Mouse (Mus musculus): ENCODE measurements around the gene Ttc7b. TPM values are rescaled to one million over a fixed set of nuclear protein-coding genes. Genes with fewer than 3 reads are reported as not detected.

The Ttc7b gene
- polyA plus RNA-seq, 1 experiment from 2014 or later, result 16.1 TPM

- Histone ChIP-seq H3K27ac (ENCODE audit: low read depth, low read length) (no peak overlapping the region), H3K9ac (ENCODE audit: low read length) (no peak overlapping the region), H3K4me2 (ENCODE audit: low read depth) (no peak overlapping the region), H3K4me1 (ENCODE audit: control insufficient read depth, insufficient read depth, low read length) (peaks cover 18% of the 10 kb centered on the region), H3K27me3 (ENCODE audit: control insufficient read depth, insufficient read depth, low read length) (no peaks in the 10 kb centered on the region), H3K9me3 (ENCODE audit: control insufficient read depth, low read length) (no peaks in the 10 kb centered on the region), H3K4me3 (ENCODE audit: low read depth, low read length) (no peak overlapping the region), H3K36me3 (ENCODE audit: control insufficient read depth, insufficient read depth, low read length) (no peaks in the 10 kb centered on the region)
- 53% methylated on average over 6 of the region's 6 CpGs for WGBS
- ATAC-seq (ENCODE audit: insufficient read depth, low FRiP score, low TSS enrichment) (no peak), DNase-seq (ENCODE audit: low spot score) (no peak)
These were observed 209.9 kb downstream of the Ttc7b start for GRCm38 (mm10) chr12:100310471-100311392.

DNA sequence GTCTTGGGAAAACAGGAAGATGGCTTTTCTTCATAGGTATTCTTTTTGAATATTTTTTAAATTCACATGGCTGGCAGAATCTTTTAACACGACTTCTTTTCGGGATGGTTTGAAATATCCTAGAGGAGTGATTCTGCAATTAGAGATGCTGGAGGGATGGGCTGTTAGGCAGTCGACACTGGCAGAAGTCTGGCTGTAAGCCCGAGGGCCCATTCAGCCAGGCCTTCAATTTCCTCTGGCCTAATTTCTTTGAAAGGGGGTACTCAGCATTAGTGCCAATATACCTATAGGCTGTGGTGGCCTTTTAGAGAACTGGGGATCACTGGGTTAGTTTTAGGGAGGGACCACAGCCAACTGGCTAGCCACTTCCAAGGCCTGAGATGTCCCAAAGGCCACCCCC is 211.4 kb downstream of the Ttc7b start:
- Histone ChIP-seq H3K36me3 (ENCODE audit: control insufficient read depth, insufficient read depth, low read length) (no peaks in the 10 kb centered on the region), H3K4me1 (ENCODE audit: control insufficient read depth, insufficient read depth, low read length) (peaks cover 14% of the 10 kb centered on the region), H3K4me2 (ENCODE audit: low read depth) (no peak overlapping the region), H3K27ac (ENCODE audit: low read depth, low read length) (no peak overlapping the region), H3K9ac (ENCODE audit: low read length) (no peak overlapping the region), H3K4me3 (ENCODE audit: low read depth, low read length) (no peak overlapping the region), H3K27me3 (ENCODE audit: control insufficient read depth, insufficient read depth, low read length) (no peaks in the 10 kb centered on the region), H3K9me3 (ENCODE audit: control insufficient read depth, low read length) (no peaks in the 10 kb centered on the region)
- no peak for ATAC-seq (ENCODE audit: insufficient read depth, low FRiP score, low TSS enrichment)
- DNase-seq (ENCODE audit: low spot score), result no peak
- 27% methylated on average over 4 of the region's 4 CpGs for WGBS

DNA sequence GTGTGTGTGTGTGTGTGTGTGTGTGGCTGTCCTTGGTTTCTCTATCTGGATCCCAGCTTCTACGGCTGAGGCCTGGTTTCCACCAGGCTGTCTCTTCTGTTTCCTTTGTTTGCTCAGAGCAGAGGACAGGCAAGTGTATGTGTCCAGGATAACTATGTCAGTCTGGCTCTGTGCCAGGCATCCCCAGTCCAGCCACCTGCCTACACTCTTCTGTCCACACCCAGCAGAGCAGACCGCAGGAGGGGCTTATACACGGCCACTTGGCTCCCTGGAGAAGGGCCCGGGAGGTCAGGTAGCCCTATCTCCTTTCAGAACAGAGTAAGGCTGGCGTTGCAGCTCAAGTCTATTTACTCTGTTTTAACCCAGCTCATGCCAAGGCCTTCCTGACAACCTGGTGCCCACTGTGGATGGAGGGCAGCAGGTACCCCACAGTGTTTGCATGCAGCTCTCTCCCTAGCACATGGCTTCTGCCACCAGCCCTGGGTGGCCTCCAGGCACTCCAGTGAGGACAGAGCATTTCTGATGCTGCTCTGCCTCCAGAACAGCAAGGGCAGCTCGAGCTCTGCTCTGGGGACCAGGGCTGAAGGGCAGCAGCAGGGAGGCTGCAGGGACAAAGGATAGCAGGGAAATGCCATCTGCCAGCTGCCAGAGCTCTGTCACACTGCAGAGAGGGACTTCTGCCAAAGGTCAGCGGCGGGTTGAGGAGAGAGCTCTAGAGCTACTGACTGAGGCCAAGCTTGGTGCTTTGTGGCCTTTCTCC is 212.9 kb downstream of the Ttc7b start:
- ATAC-seq (ENCODE audit: insufficient read depth, low FRiP score, low TSS enrichment) (peak; percentile 58; the same call in 1 of the 2 replicates), DNase-seq (ENCODE audit: low spot score) (peak; percentile 46)
- no peak overlapping the region for H3K4me2 ChIP-seq (ENCODE audit: low read depth)
- no peaks in the 10 kb centered on the region for H3K27me3 ChIP-seq (ENCODE audit: control insufficient read depth, insufficient read depth, low read length)
- no peak overlapping the region for H3K4me3 ChIP-seq (ENCODE audit: low read depth, low read length)
- H3K27ac ChIP-seq (ENCODE audit: low read depth, low read length), result peak overlapping the region; percentile 64
- 0 out of 2 replicates have a peak overlapping the region, but pooled peaks have one; percentile 10 for H3K9ac ChIP-seq (ENCODE audit: low read length)
- H3K36me3 ChIP-seq (ENCODE audit: control insufficient read depth, insufficient read depth, low read length), result no peaks in the 10 kb centered on the region
- 63% methylated on average over 8 of the region's 8 CpGs for WGBS
- no peaks in the 10 kb centered on the region for H3K9me3 ChIP-seq (ENCODE audit: control insufficient read depth, low read length)
- peaks cover 6% of the 10 kb centered on the region for H3K4me1 ChIP-seq (ENCODE audit: control insufficient read depth, insufficient read depth, low read length)

DNA sequence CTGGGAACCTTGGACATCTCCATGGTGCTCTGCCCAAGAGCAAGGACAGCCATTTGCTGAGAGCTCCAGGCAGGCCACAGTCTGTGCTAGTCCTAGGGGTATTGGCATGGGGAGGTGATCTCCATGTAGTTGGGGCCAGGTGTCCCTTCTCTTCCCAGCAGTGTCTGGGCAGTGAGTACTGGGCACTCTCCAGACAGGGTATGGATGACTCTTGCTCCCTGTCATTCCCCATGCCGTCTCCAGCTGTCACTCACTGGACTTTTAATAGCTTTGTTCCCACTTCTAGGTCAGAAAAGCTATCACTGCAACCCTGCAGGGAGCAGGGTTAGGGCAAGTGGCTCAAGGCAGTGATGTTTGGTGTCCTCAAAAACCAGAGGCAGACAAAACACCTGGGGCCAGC is 214.3 kb downstream of the Ttc7b start:
- ATAC-seq (ENCODE audit: insufficient read depth, low FRiP score, low TSS enrichment), result no peak
- Histone ChIP-seq H3K9me3 (ENCODE audit: control insufficient read depth, low read length) (no peaks in the 10 kb centered on the region), H3K4me3 (ENCODE audit: low read depth, low read length) (no peak overlapping the region), H3K36me3 (ENCODE audit: control insufficient read depth, insufficient read depth, low read length) (no peaks in the 10 kb centered on the region), H3K4me2 (ENCODE audit: low read depth) (no peak overlapping the region), H3K27me3 (ENCODE audit: control insufficient read depth, insufficient read depth, low read length) (no peaks in the 10 kb centered on the region), H3K27ac (ENCODE audit: low read depth, low read length) (no peak overlapping the region), H3K4me1 (ENCODE audit: control insufficient read depth, insufficient read depth, low read length) (peaks cover 6% of the 10 kb centered on the region), H3K9ac (ENCODE audit: low read length) (no peak overlapping the region)
- DNase-seq (ENCODE audit: low spot score), result no peak
- 55% methylated on average over 1 of the region's 1 CpGs for WGBS

DNA sequence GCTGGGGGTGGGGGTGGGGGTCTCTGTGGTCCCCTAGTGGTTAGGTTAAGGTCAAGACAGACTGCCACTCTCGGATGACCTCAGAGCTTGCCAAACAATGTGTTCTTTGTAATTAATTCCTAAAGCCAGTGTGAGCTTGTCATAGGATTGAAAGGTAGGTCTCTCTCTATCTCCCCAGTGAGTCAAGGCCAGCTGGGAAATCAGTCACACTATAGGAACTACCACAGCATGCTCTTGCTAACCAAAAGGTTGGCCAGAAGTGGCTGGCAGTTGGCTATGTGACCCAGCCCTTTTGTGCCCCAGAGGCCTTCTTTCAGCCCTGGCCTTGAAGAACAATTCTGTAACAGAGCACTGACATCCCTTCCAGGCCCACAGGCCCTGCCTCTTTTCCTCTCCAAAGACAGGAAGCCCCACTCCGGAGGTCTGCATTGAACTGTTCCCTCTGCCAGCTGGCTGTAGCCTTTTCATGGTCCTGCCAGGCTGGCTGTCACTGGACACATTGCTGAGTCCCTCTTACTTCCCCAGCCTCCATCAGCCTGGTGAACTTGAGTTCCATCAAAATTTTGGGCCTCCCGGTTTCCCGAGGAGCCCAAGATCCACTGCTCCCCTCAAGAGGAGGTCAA is 215.5 kb downstream of the Ttc7b start:
- H3K9me3 ChIP-seq (ENCODE audit: control insufficient read depth, low read length), result no peaks in the 10 kb centered on the region
- peaks cover 6% of the 10 kb centered on the region for H3K4me1 ChIP-seq (ENCODE audit: control insufficient read depth, insufficient read depth, low read length)
- no peaks in the 10 kb centered on the region for H3K36me3 ChIP-seq (ENCODE audit: control insufficient read depth, insufficient read depth, low read length)
- H3K9ac ChIP-seq (ENCODE audit: low read length), result no peak overlapping the region
- H3K27me3 ChIP-seq (ENCODE audit: control insufficient read depth, insufficient read depth, low read length), result no peaks in the 10 kb centered on the region
- ATAC-seq (ENCODE audit: insufficient read depth, low FRiP score, low TSS enrichment) (no peak), DNase-seq (ENCODE audit: low spot score) (no peak)
- WGBS, result 71% methylated on average over 4 of the region's 4 CpGs
- no peak overlapping the region for H3K4me3 ChIP-seq (ENCODE audit: low read depth, low read length)
- no peak overlapping the region for H3K4me2 ChIP-seq (ENCODE audit: low read depth)
- no peak overlapping the region for H3K27ac ChIP-seq (ENCODE audit: low read depth, low read length)

DNA sequence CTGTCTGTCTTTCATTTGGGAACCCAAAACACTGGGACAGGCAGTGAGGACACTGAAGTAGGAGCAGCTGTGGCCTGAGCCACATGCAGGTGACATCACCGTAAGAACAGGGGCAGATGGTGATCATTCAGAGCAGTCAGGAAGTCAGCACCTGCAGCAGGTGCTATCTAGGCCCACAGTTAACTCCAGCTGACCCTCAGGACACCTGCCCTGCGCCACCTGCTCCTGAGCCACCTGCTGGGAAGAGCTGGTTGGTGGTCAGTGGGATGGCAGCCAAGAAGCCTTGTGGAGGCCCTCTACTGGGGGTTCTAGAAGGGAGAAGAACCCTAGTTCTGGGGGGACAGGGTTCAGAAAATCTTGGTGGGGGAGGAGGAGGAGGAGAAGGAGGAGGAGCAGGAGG is 216.3 kb downstream of the Ttc7b start:
- WGBS, result 88% methylated on average over 2 of the region's 2 CpGs
- DNase-seq (ENCODE audit: low spot score) (no peak), ATAC-seq (ENCODE audit: insufficient read depth, low FRiP score, low TSS enrichment) (no peak)
- no peak overlapping the region for H3K4me3 ChIP-seq (ENCODE audit: low read depth, low read length)
- no peak overlapping the region for H3K27ac ChIP-seq (ENCODE audit: low read depth, low read length)
- no peaks in the 10 kb centered on the region for H3K9me3 ChIP-seq (ENCODE audit: control insufficient read depth, low read length)
- no peak overlapping the region for H3K9ac ChIP-seq (ENCODE audit: low read length)
- no peaks in the 10 kb centered on the region for H3K27me3 ChIP-seq (ENCODE audit: control insufficient read depth, insufficient read depth, low read length)
- peaks cover 6% of the 10 kb centered on the region for H3K4me1 ChIP-seq (ENCODE audit: control insufficient read depth, insufficient read depth, low read length)
- no peaks in the 10 kb centered on the region for H3K36me3 ChIP-seq (ENCODE audit: control insufficient read depth, insufficient read depth, low read length)
- no peak overlapping the region for H3K4me2 ChIP-seq (ENCODE audit: low read depth)

- no peaks in the 10 kb centered on the region for H3K9me3 ChIP-seq (ENCODE audit: control insufficient read depth, low read length)
- 67% methylated on average over 7 of the region's 7 CpGs for WGBS
- no peak for ATAC-seq (ENCODE audit: insufficient read depth, low FRiP score, low TSS enrichment)
These were observed 217.5 kb downstream of the Ttc7b start for GRCm38 (mm10) chr12:100303141-100303540.

DNA sequence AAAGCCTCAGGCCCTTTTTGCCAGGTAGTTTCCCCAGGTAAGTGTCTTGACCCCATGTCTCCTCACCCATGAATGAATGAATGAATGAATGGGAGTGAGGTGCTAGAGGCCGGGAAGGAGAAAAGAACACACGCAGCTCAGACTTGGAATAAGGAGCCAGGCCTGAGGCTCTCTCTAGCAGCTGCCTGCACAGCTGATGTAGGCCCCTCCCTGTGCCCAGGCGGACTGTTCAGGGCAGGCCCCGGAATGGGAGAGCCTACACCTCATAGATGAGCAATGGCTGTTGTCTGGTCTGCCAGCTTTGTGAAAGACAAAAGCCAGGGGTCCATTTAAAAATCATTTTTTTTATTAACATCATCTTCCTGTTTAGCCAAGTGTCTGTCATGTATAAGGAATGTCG is 220.2 kb downstream of the Ttc7b start:
- Histone ChIP-seq H3K27me3 (ENCODE audit: control insufficient read depth, insufficient read depth, low read length) (no peaks in the 10 kb centered on the region), H3K27ac (ENCODE audit: low read depth, low read length) (no peak overlapping the region), H3K4me2 (ENCODE audit: low read depth) (no peak overlapping the region), H3K9me3 (ENCODE audit: control insufficient read depth, low read length) (no peaks in the 10 kb centered on the region), H3K36me3 (ENCODE audit: control insufficient read depth, insufficient read depth, low read length) (no peaks in the 10 kb centered on the region), H3K9ac (ENCODE audit: low read length) (no peak overlapping the region), H3K4me1 (ENCODE audit: control insufficient read depth, insufficient read depth, low read length) (no peaks in the 10 kb centered on the region), H3K4me3 (ENCODE audit: low read depth, low read length) (no peak overlapping the region)
- WGBS, result 87% methylated on average over 5 of the region's 5 CpGs
- DNase-seq (ENCODE audit: low spot score), result no peak
- 0 out of 2 replicates have a peak, but pooled peaks have one; percentile 42 for ATAC-seq (ENCODE audit: insufficient read depth, low FRiP score, low TSS enrichment)

More at GRCm38 (mm10) chr12:100303141-100303540, 217.5 kb downstream of the Ttc7b start:
- no peak for DNase-seq (ENCODE audit: low spot score)
- H3K4me1 ChIP-seq (ENCODE audit: control insufficient read depth, insufficient read depth, low read length), result peaks cover 3% of the 10 kb centered on the region
- H3K4me2 ChIP-seq (ENCODE audit: low read depth), result no peak overlapping the region
- no peak overlapping the region for H3K27ac ChIP-seq (ENCODE audit: low read depth, low read length)
- no peak overlapping the region for H3K4me3 ChIP-seq (ENCODE audit: low read depth, low read length)
- no peak overlapping the region for H3K9ac ChIP-seq (ENCODE audit: low read length)
- H3K36me3 ChIP-seq (ENCODE audit: control insufficient read depth, insufficient read depth, low read length), result no peaks in the 10 kb centered on the region
- H3K27me3 ChIP-seq (ENCODE audit: control insufficient read depth, insufficient read depth, low read length), result no peaks in the 10 kb centered on the region
